Mouse (Mus musculus) kidney, adult 2 months (tissue): Measurements from ENCODE around the gene Dcxr. TPM values are rescaled to one million over a fixed set of nuclear protein-coding genes. Genes with fewer than 3 reads are reported as not detected.

Experiments used
- DNase-seq: peaks from one replicate; pipeline ENCODE4 v3.0.0; 2021
- H3K27ac ChIP-seq: fragments of 200-500 bp; 2 replicates; pipeline ENCODE4 v1.5.1; 2012; ENCODE audit warnings: low read depth, low read length, control low read depth, inconsistent platforms; ENCODE audit not compliant: insufficient read depth
- H3K27me3 ChIP-seq: fragments of 200-500 bp; replicated peaks from 2 replicates; pipeline ENCODE4 v1.6.1; 2012; ENCODE audit warnings: mild to moderate bottlenecking, moderate library complexity, low read length, inconsistent platforms; ENCODE audit not compliant: control insufficient read depth, insufficient read depth
- H3K36me3 ChIP-seq: fragments of 200-500 bp; 2 replicates; pipeline ENCODE4 v1.6.1; 2012; ENCODE audit warnings: mild to moderate bottlenecking, moderate library complexity, low read length, inconsistent platforms; ENCODE audit not compliant: control insufficient read depth, insufficient read depth
- H3K4me1 ChIP-seq: fragments of 200-500 bp; 2 replicates; pipeline ENCODE4 v1.6.1; 2011; ENCODE audit warnings: low read length; ENCODE audit not compliant: control insufficient read depth, insufficient read depth
- H3K4me3 ChIP-seq: fragments of 200-500 bp; 2 replicates; pipeline ENCODE4 v1.5.1; 2011; ENCODE audit warnings: mild to moderate bottlenecking, low read depth, low read length, control low read depth; ENCODE audit not compliant: insufficient read depth
- CTCF ChIP-seq: fragments of 200-500 bp; conservative IDR thresholded peaks from 2 replicates; pipeline ENCODE4 v1.5.1; 2011; ENCODE audit warnings: low read depth, mild to moderate bottlenecking, control low read depth, low read length, moderate library complexity, mixed read lengths; ENCODE audit not compliant: insufficient read depth, insufficient read length
- POLR2A ChIP-seq: fragments of 200-500 bp; IDR thresholded peaks from one replicate; pipeline ENCODE4 v1.6.1; 2011; ENCODE audit warnings: low read depth, low read length, control low read depth
- WGBS: fragments of 180-500 bp; shearing (Covaris S2); methylation state at CpG from one replicate; pipeline ENCODE4 v1.1.7; 2018; 5-methylcytosine and 5-hydroxymethylcytosine counted together
- polyA plus RNA-seq: library from polyadenylated mRNA; depleted of rRNA; stranded (reverse); fragments of >200 nt; gene quantifications from 2 replicates; pipeline ENCODE4 v1.2.3, GENCODE M21; 2012

The Dcxr gene
- polyA plus RNA-seq, 1 experiment, result 910 TPM

DNA sequence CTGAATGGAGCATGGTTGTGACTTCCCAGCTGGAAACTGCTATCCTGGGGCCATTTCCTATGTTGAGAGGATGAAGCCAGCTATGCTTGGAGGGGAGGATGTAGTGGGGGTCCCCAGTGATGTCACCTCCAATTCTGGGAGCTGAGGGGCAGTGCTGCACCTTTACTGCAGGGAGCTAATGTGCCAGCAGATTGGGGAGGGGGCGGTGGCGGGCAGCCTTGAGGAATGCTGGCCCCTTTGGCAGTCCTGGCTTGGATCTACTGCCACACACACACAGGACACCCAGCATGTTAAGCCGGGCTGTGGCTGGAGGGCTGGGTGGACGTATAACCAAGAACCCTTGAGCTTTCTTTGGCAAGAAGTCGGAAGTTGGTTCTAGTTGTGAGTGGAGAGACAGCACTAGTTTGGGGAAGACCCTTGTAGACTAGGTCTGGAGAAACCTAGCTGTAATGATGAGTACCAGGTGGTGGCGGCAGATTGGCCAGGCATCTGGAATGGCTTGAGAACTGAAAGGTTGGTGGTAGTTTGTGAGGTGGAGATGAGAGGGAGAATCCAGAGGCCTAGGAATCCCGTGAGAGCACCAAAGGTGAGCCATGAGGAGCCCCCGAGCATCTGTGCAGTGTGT lies 15.0 kb downstream of the Dcxr start:
- TF ChIP-seq POLR2A (no peak), CTCF (no peak)
- Histone ChIP-seq H3K36me3 (no peaks in the 10 kb centered on the region), H3K27me3 (no peaks in the 10 kb centered on the region), H3K4me1 (peaks cover 10% of the 10 kb centered on the region; the same call in 1 of the 2 replicates), H3K27ac (no peak overlapping the region), H3K4me3 (no peak overlapping the region)
- DNase-seq, result no peak
- WGBS, result 69% methylated on average over 8 of the region's 8 CpGs

DNA sequence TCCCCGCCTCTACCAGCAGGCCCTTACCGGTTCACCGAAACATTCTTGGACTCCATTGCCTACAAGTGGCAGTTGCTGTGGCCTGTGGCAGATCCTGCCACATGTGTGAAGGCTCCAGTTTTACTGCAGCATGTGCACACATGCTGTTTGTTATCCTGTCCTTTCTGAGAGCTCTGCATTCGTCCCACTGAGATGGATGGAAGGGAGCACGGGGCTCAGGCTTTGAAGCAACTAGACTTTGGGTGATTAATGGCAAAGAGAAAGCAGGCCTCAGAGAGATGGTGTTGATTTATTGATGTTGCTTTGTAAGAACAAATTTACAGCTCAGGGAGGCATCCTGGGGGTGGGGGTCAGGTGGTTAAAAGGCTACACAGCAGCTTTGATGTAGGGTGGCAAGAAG lies 16.4 kb downstream of the Dcxr start:
- no peaks in the 10 kb centered on the region for H3K27me3 ChIP-seq
- H3K4me1 ChIP-seq, result peaks cover 10% of the 10 kb centered on the region; the same call in 1 of the 2 replicates
- DNase-seq, result no peak
- H3K4me3 ChIP-seq, result no peak overlapping the region
- H3K27ac ChIP-seq, result no peak overlapping the region
- no peaks in the 10 kb centered on the region for H3K36me3 ChIP-seq
- TF ChIP-seq CTCF, result no peak
- no peak for TF ChIP-seq POLR2A
- 64% methylated on average over 5 of the region's 5 CpGs for WGBS

DNA sequence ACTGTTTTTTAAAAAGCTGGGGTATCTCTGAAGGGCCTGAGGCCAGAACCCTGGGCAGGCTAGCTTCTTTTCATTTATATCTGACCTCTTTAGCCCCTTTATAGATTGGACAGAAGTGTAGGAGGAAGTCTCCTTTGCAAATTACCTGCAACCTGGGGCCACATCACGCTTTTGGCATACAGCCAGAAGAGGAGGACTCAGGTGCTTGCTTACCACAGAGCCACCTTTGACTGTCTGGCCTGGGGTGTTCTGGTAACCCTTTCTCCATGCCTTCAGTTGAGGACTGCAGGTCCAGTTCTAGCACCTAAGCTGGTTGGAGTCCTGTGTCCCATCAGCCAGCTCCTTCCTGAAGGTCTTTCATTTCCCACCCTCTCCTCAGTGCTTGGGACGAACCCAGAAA lies 17.5 kb downstream of the Dcxr start:
- peak; percentile 39 for DNase-seq
- Histone ChIP-seq H3K27me3 (no peaks in the 10 kb centered on the region), H3K27ac (no peak overlapping the region), H3K4me3 (no peak overlapping the region), H3K36me3 (no peaks in the 10 kb centered on the region), H3K4me1 (peaks cover 10% of the 10 kb centered on the region; the same call in 1 of the 2 replicates)
- no peak for TF ChIP-seq POLR2A
- TF ChIP-seq CTCF, result no peak
- 68% methylated on average over 2 of the region's 2 CpGs for WGBS

- H3K36me3 ChIP-seq, result no peaks in the 10 kb centered on the region
- H3K27me3 ChIP-seq, result no peaks in the 10 kb centered on the region
- DNase-seq, result no peak
- no peak overlapping the region for H3K4me3 ChIP-seq
- TF ChIP-seq CTCF (no peak), POLR2A (no peak)
- H3K27ac ChIP-seq, result no peak overlapping the region
- peaks cover 2% of the 10 kb centered on the region; the same call in 1 of the 2 replicates for H3K4me1 ChIP-seq
- 74% methylated on average over 5 of the region's 5 CpGs for WGBS
These were observed 19.1 kb downstream of the Dcxr start for GRCm38 (mm10) chr11:120707969-120708368.

GRCm38 (mm10) chr11:120707225-120707624 lies 19.9 kb downstream of the Dcxr start:
- Histone ChIP-seq H3K27me3 (no peaks in the 10 kb centered on the region), H3K27ac (no peak overlapping the region), H3K4me3 (no peak overlapping the region), H3K36me3 (no peaks in the 10 kb centered on the region), H3K4me1 (no peaks in the 10 kb centered on the region)
- WGBS, result 62% methylated on average over 12 of the region's 12 CpGs
- TF ChIP-seq CTCF (no peak), POLR2A (no peak)
- DNase-seq, result no peak

- H3K27me3 ChIP-seq, result no peaks in the 10 kb centered on the region
- H3K4me1 ChIP-seq, result no peaks in the 10 kb centered on the region
- H3K27ac ChIP-seq, result no peak overlapping the region
- no peak overlapping the region for H3K4me3 ChIP-seq
- 82% methylated on average over 5 of the region's 5 CpGs for WGBS
- TF ChIP-seq POLR2A, result no peak
- no peak for TF ChIP-seq CTCF
- no peak for DNase-seq
- no peaks in the 10 kb centered on the region for H3K36me3 ChIP-seq
These were observed 21.0 kb downstream of the Dcxr start for GRCm38 (mm10) chr11:120706120-120706519.

DNA sequence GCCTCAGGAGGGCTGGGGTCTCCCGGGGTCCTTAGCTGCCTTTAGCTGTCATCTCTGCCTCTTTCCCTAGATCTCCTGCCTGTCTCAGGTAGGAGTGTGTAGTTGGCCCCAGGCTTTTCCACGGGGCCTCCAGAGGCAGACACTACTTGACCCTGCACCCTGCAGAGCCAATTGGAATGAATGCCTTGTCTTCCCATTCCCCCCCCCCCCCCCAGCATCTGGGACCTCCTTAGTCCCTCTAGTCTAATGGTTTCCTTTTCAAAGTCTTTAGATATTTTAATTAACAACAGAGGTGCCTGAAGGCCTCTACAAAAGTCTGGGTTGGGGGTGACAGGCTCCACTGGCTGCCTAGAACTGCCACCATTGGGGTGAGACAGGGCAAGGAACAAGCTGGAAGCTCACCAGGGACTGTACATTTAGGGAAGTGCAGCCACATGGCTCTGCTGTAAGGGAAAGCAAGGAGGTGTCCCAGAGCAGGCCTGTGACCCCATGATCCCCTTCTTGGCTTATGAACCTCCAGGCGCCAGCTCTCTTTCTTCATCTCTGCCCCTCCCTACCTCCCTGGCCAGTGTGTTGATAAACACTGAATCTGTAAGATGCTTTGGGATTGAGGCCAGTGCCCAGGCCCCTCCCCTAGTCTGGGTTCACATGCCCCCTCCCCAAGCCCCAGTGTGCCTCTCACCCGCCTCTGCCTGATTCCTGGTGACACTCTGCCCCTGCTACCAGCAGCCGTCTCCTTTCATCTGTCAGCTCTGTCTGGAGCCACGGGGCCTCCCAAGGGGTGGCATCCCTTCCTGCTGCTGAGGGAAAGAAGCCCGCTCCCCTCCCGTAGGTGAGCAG lies 22.4 kb downstream of the Dcxr start:
- no peak for DNase-seq
- WGBS, result 71% methylated on average over 8 of the region's 8 CpGs
- no peaks in the 10 kb centered on the region for H3K4me1 ChIP-seq
- no peaks in the 10 kb centered on the region for H3K27me3 ChIP-seq
- H3K4me3 ChIP-seq, result no peak overlapping the region
- H3K27ac ChIP-seq, result no peak overlapping the region
- no peaks in the 10 kb centered on the region for H3K36me3 ChIP-seq
- TF ChIP-seq CTCF, result no peak
- TF ChIP-seq POLR2A, result no peak
